Mouse (Mus musculus) cerebellum, postnatal 10 days (tissue): ENCODE results near the gene Zfp719.

ENCODE experiments used
- DNase-seq, 2 experiments: peaks; one replicate each; pipeline ENCODE4 v3.0.0; 2021; ENCODE audit warnings: mixed read lengths in 2 of 2

The Zfp719 gene

DNA sequence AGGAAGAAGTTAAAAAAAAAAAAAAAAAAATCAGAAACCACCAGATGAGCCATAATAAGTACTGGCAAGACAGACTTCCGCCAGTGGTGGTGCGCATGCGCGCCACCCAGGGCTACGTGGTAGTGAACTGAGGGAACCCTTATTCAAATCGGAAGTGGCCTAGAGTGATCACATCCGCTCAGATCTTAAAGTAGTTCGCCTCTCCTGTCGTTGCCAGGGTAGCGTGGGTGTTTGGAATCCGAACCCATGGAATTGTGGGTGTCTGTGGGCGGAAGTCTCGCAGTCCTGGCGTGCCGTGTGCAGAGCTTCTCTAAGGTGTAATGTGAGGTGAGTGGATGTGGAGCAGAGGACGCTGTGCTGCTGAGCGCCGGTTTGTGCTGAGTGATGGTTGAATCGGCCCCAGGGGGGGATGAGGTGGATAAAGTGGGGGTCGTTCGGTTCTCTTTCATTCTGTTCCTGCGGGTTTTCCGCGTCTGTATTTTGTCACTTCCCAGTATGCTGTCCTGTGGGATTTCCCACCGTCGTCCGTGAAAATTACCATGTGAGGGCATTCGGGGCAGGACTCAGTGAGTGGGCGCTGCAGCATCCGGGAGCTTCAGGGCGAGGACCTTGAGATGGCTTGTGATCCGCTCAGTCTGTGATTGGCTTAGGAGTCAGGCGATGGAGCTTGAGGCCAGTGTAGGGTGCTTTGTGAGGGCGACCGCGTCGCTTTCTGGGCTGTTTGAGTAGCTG lies at the start of gene Zfp719:
Zfp719 (plus strand) TSS at position 171 of the 732 bp plus-strand sequence.
- DNase-seq = peak; percentile 91 to 95

DNA sequence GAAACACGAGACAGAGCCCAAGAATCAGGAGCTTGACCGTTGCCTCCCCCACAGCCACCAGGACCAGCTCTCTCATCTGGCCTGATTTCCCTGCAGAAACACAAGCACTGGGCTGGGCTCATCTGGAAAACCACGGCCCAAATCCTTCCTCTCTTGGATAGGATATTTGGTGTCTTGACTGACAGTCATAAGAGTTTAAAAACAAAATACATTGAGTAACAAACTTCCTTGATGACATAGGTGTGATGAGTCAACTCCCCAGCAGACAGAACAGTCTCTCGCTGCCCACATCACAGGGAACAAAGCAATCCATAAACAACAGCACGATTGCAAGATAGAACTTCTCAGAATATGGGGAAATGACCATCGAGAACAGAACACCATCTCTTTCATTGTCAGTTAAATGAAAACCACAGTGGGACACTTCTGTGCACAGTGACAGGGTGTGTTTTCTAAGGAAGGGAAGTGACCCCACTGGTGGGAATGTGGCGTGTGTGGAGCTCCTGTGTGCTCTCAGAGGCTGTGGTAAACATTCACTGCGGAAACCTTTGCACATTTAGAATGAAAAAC lies 49.1 kb upstream of the Zfp719 start:
- no peak for DNase-seq

DNA sequence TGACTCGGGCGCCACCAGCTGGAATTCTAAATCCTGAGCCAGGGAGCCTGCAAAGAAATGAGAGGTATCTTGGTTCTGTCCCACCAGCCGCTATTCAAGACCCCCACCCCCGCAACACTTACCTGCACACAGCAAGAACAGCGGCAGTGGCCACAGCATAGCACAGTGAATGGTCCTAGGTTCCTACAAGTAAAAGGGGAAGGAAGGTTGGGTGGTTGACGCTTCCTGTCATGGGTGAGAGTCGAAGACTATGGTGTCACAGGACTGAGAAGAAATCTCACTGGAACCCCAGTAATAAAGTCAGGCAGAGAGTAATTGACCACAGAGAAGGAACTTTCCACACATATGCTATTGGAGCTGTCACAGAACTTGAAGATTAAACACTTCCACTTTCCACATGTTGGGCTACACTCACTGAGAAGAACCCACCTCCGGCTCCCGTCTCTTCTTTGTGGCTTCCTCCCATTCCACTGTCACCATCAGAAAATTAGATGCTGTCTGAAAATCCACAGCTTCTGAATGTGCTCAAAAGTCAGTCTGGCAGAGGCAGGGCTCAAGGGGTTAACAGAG lies 46.4 kb upstream of the Zfp719 start:
- no peak for DNase-seq

DNA sequence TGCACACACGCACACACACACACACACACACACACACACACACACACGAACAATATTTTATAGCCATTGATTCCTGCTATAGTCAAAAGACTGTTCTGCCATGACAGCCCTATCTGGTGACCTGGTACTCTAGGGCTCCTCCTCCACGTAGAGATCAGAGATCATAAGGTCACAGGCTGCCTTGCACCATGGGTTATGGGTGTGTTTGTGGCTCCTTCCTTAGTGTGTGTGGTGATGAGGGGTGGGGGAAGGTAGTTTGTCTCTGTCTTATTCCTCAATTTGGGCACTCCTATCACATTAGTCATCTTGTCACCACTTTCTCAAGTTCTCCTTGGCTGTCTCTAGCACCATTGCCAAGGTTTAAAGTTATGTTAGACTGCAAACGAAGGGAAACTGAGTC lies 40.9 kb upstream of the Zfp719 start:
- DNase-seq = no peak

DNA sequence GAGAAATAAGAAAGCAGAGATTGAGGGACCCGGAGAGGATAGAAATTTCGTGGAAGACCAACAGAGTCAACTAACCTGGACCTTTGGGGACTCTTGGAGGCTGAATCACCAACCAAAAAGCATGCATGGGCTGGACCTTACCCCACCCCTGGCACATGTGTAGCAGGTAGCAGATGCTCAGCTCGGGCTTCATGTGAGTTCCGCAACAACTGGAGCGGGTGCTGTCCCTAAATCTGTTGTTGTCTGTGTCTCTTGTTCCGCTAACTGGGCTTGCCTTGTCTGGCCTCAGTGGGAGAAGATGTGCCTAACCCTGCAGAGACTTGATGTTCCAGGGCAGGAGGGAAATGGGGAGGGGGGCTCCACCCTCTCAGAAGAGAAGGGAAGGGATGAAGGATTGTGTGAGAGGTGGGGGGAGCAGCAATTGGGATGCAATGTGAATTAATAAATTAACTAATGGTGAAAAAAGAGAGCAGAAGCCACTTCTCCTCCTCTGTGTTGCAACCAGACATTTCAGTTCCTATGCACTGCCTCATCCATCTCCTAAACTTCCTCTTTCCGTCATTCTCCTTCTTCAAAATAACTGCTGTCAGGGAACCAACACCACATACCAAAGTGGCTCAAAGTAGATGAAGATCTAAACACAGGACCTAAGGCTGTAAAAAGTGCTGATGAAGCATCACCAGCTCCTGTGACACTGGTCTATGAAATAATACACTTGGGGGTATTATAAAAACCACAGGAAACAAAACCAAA lies 35.0 kb upstream of the Zfp719 start, which contains the start of gene Cd33:
Cd33 (minus strand) TSS at position 204 of the 753 bp plus-strand sequence.
- DNase-seq = no peak

DNA sequence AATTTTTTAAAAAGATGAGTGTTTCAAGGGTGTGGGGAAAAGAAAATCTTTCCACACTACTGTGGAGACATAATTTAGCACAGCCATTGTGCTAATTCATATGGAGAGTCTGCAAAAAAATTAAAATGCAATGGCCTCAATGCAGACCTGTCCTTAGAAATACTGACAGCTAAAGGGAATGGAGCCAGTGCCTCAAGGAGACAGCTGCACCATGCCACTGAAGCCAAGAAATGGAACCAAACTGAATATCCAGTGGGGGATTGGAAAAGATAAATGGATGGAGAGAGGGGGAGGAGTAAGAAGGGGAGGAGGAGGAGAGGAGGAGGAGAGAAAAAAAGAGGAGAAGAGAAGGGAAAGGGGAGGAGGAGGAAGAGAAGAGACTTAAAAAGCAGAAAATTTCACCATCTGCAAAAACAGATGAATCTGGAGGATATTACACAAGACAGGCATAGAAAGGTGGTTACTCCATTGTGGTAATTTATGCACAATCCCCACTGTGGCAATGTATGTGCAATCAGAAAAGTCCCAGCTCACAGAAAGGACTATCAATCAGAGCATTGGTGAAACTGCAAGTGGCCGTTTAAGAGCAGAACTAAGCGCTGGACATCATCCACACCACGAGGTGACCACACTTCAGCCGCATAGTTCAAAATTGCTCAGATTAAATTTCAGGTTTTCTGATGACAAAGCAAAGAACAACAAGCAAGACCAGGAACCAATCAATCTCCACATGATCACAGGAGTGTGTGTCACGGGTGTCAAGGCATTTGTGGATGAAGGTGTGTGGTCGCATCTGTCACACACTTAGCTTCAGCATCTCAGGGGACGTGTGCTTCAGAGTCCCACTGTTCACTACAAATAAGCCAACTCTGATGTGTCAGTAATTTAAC lies 33.5 kb upstream of the Zfp719 start:
- DNase-seq = peak; percentile 60 to 62

DNA sequence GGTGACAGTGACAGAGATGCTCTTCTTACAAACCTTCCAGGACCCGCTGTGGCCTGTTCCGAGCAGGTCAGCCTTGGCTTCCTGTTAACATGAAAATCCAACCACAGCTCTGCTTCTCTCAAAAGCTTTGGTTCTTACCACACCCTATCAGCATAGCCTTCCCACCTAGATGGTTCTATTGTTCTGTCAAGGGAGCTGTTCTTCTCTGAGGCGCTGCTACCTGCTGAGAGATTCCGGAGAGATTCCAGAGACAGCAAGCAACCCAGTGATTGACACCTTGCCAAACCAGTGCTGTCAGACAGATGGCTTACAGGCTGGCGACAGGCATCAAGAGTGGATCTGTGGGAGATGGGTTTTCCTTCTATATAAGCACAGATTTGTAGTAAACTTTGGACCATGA lies 31.7 kb upstream of the Zfp719 start:
- DNase-seq = peak; percentile 81 to 82

DNA sequence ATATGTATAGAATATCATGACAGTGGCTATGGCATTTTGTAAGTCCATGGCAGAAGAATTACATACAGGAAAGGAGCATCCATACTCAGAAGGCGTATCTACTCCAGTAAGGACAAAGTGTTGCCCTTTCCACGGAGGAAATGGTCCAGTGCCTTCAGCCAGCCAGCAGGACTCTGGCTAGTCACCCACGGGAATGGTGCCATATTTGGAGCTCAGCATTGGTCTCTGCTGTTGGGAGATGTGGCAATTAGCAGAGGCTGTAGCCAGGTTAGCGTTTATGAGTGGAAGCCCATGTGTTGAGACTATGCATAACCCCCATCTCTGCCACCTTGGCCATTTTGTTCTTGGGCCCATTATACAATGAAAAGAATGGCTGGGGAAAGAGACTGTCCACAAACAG lies 31.2 kb upstream of the Zfp719 start:
- peak; percentile 77 for DNase-seq

DNA sequence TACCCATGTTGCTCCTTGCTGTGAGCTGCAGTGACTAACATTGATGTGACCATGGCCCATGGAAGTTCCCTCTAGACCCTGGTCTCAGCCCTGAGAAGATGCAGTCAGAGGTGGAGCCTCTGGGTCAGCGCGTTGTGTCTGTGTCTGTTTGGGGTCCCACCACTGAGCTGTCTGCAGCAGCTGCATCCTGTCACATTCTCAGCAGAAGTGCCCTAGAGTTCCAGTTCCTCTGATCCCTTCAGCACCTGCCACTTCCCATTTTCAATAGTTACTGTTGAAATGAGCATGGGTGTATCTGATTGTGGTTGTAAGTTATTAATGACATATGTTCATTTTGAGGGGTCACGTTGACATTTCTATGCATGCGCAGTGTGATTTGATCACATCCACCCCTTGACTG lies 26.3 kb upstream of the Zfp719 start:
- DNase-seq = no peak

DNA sequence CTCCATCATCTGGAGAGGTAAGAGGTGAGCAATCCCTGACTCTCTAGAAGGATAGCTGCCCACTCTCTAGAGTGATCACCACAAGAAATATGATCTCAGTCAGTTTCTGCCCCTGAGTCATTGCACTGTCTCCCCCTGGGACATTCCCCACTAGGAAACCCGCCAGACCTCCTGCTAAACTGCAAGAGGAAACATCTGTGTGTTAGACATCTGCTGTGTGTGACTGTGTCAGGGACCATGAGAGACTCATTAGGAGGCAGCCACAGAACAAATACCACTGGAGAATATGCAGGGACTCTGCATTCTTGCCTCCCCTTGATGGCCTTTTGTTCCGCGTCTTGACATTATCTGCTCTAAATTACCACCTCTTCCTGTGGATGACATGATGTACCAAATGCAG lies 24.9 kb upstream of the Zfp719 start:
- DNase-seq = no peak

DNA sequence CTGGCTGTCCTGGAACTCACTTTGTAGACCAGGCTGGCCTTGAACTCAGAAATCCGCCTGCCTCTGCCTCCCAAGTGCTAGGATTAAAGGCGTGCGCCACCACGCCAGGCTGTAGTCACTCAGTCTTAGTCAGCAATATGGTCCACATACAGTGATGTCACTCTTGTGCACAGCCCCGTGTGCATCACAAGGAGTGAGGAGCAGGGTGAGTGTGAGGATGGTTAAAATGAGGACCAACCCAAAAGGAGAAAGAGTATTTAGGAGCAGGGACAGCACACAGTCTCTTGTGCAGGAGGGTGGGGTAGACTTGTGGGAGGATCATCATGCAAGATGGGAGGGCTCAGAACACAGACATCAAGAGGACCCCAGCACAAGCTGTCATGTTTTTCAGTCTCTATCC lies 24.1 kb upstream of the Zfp719 start:
- DNase-seq = no peak

DNA sequence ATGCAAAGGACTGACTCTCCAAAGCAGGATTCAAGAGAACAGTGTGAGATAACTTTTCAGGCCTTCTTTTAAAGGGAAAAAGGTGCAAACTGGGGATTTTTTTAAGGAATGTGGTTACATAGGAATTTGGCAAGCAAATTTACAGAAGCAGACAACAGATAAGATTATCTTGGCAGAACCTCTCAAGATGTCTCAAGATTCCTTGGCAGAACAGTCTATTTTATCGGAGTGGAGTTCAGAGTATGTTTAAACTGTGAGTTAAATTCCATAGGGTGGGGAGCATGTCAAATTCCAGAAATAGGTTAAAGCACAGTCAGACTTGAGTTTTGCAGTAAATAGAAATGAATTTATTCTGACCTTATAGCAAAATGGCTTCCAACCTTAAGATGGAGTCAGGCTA lies 22.5 kb upstream of the Zfp719 start:
- no peak for DNase-seq

DNA sequence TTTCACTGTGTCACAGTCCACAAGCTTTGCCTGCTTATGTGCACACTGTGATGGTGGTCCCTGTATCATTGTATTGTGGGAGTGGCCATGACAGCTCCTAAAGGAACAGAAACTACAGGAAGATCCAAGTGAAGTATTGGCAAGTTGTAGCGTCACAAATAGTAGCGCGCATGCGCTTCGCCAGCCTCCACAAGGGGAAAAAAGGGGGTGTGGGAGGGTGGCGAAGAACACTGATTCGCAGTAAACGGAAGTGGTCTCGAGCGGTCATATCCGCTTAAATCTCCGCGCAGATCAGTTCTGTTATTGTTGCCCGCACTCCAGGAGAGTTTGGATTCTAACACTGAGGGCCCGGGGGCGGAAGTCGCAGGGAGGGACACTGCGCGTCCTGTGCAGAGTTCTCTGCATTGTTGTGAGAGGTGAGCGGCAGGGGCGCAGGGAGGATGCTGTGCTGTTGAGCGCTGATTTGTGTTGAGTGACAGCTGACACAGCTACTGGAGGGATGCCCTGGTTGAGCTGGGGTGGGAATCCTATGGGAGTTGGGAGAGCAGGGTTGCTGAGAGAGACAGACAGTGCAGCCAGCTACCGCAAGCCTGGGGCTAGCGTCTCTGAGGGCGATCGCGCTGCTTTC lies 17.3 kb upstream of the Zfp719 start, which contains the start of gene Zfp658:
Zfp658 (plus strand) TSS at position 251 of the 628 bp plus-strand sequence.
- DNase-seq = peak; percentile 89 to 93

DNA sequence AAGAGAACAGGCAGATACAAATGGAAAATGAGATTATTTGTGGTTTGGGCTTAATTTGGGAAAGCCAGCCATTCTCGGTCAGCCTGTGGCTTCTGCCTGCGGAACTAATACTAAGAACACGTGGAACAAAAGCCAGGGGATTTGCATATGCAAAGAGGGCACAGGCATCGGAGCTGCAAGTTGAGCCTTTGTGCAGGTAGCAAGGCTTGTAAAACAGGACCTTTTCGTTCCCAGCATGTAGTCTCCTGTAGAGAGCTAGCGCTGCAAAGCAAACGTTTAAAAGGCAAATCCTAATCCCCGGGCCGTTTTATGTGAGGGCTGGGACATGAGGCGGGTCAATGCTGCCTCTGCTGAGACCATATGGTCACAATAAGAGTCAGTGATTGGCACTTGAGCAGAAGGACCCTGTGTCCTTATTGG lies 16.7 kb upstream of the Zfp719 start:
- peak; percentile 48 to 63 for DNase-seq

DNA sequence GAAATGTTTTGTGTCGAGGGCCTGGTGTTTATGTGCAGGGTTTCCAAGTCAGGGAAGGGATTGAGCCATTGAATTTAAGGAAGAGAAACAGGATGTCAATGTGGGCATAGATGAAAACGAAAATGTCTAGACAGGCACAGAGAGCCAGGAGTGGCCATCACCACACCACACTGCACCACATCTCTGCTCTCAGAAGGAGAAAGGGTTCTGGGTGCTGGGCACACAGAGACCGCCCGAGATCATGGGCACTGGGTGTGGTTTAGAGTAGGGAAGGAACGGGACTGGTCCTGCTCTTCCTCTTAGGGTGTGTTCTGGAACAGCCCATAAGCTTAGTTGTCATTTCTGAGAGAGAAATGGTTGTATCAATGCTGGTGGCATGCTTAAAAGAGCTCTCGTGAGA lies 16.1 kb upstream of the Zfp719 start:
- no peak for DNase-seq

DNA sequence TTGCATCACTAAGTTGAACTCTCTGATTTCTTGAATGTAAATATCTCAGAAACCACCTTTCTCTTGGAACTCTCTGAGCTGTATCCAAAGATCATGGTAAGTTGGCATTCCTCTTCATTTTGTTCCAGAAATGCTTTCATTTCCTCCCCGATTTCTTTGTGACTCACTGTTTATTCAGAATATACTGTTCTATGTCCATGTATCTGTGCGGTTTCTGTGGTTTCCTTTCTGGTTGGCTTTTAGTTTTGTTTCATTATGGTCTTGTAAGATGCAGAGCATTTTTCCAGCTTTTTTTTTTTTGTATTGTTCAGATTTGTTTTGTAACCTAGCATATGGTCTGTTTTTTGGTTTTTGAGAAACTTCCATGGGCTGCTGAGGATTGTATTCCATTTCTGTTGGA lies 8.2 kb upstream of the Zfp719 start:
- no peak for DNase-seq

DNA sequence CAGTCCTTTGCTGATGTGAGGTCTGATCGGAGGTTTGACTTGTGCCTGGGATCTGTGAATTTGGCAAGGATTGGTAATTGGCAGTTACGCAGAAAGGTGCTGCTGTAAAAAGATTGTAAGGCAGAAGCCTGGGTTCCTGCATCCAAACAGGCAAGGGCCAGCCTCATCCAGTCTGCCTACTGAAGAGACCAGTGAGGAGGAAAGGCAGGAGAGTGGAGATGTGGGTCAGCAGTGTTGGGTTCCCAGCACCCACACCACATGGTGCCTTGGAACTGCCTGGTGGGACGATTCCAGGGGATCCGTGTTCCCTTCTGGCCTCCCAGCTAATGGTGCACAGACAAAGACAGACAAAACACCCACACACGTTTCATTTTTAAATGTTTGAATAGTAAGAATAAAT lies 1.1 kb downstream of the Zfp719 start:
- DNase-seq = peak; percentile 32 to 43

DNA sequence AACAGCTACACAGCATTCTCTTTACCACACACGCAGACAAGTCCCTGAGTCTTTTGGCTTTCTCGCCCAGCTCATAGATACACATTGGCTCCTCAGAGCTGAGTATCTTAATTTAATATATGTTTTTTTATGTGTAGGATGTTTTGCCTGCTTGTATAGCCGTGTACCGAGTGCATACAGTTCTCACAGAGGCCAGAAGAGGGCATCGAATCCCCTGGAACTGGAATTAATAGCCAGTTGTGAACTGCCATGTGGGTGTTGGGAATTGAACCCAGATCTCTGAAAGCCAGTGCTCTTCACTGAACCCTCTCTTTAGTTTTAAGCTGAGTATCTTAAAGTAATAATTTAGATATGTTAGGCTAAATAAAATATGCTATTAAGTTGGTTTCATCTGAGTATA lies 5.4 kb downstream of the Zfp719 start:
- peak; percentile 14 to 21 for DNase-seq

DNA sequence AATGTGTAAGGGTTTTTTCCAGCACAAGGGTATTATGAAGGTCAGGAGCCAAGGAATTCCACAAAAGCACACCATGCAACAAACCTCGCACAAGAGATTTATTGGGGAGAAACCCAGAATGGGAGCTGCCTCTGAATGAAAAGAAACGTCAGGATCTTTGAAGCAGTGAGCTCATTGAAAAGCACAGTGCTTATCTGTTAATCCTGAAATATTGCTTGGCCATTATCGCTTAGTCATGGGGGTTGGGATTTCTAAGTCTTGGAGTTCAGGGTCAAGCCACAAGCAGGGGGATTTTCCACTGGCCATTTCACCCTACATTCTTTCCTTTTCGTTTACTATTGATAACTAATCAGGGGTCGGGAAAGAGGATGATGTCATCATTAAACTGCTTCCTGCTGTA lies 22.5 kb downstream of the Zfp719 start:
- DNase-seq = no peak

DNA sequence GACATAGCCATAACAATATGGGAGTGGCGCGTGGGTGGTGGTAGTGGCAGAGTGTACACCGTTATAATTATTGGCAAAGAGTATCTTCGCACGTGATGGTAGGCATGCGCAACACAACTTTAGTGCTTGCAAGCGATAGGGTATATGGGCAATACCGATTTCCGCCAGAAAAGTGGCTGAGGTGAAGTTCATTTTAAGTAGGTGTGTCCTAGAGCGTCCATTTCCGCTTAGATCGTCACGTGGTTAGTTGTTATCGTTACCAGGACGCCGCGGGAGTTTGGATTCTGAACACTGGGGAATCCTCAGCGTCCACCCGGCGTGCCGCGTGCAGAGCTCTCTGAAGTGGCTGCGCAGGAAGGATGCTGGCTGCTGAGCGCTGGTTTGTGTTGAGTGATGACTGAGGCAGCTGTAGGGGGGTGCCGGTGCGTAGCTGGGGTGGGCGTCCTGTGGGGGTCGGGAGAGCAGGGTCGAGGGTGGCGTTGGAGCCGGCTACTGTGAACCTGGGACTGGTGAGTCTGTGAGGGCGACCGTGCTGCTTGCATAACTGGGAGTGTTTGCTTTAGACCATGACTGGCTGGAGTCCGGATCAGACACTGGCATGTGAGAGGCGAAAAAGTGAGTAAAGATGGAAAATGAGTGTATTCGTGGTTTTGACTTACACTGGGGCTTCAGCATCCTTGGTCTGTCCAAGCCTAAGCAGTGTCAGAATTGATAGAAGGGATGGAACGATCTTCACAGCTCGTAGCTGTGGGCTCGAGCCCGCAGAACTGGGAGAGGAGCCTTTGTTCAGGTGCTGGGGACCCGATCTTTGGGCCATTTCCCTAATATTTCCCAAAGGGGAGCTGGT lies 27.7 kb downstream of the Zfp719 start, which contains the start of gene Zfp819:
Zfp819 (plus strand) TSS at position 274 of the 847 bp plus-strand sequence.
- peak; percentile 66 to 69 for DNase-seq
